Mouse (Mus musculus): ENCODE results near the gene Hyls1.

- TF ChIP-seq POLR2A (IDR thresholded peaks at IDR 0.05; ENCODE audit: low read depth, low read length) (no peak), CTCF (IDR thresholded peaks at IDR 0.05; ENCODE audit: extremely low read depth, insufficient read length, insufficient replicate concordance, low read depth, low read length) (no peak)
Observed at GRCm38 (mm10) chr9:35556494-35557102, 13.6 kb downstream of the Hyls1 start.

All from small intestine, adult 2 months (tissue).